Mouse (Mus musculus) lung, postnatal 4 days (tissue): Measurements from ENCODE around the gene 4930438A08Rik.
A peak's percentile ranks its signal among the peaks of the same experiment; 100 is the strongest.
"Not testable (repeated sequence)": the region's sequence is repeated elsewhere in the genome, so short reads cannot be mapped to it uniquely, and the experiment has no call there.

Experiments
- DNase-seq, 2 experiments: peaks; one replicate each; pipeline ENCODE4 v3.0.0; 2021

Gene 4930438A08Rik

DNA sequence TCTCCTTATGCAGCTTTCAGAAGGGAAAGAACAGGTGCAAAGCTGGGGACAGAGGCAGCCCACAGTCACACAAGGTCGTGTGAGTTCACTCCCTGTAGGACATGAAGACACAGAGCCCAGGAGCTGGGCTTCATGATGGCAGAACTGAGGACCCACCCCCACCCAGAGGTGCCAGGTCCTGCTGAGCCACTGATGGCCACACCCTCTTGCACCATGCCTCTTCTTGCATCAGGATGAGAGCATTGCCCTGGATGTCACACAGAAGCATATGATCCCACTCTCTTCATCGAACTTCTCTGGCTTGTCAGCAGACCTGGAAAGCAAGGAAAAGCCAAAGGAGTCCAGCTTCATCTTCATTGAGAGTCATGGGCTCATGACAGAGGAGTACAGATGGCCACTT lies at the start of gene 4930438A08Rik:
Gene 4930438A08Rik (plus strand): TSS at position 228 of the 400 bp plus-strand sequence.
- no peak for DNase-seq

DNA sequence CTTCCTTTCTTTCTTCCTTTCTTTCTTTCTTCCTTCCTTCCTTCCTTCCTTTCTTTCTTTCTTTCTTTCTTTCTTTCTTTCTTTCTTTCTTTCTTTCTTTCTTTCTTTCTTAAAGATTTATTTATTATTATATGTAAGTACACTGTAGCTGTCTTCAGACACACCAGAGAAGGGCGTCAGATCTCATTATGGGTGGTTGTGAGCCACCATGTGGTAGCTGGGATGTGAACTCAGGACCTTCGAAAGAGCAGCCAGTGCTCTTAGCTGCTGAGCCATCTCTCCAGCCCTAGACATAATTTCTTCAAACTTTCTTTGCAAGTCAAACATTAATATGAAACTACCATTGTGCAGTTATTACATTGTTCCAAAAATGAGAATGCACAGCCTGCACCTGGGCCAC lies 49.7 kb upstream of the 4930438A08Rik start:
- DNase-seq: not testable (repeated sequence)

DNA sequence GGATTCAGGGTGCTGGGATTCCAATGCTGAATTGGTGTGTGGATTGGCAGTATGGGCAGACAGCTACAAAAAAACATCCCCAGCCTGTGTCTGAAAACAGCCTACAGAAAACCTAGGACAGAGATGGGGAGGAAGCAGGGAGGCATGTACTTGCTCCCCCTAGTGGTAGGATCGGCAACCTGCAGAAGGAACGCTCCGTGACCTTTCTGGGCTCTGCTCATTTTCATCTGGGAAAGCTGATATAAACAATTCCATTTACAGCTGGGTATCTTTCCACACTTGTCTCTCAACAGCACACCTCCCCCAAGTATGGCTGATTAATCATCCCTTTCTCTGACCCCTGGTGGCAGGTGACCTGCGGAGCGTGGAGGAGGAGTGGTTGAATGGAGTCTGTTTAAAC lies 48.9 kb upstream of the 4930438A08Rik start:
- DNase-seq: peak; percentile 74 to 83

DNA sequence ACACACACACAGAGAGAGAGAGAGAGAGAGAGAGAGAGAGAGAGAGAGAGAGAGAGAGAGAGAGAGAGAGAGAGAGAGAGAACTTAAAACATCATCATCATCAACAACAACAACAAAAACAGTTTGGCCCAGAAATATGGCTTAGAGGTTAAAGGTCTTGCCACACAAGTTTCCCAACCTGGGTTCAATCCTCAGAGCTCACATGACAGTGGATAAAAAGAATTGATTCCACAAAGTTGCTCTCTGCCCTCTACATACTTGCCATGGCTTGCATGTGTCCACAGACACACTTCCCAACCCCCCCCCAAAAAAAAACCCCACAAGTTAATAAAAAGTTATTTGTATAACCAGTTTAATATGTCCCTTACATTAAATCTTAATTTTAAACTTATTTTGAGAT lies 48.2 kb upstream of the 4930438A08Rik start:
- DNase-seq: no peak

DNA sequence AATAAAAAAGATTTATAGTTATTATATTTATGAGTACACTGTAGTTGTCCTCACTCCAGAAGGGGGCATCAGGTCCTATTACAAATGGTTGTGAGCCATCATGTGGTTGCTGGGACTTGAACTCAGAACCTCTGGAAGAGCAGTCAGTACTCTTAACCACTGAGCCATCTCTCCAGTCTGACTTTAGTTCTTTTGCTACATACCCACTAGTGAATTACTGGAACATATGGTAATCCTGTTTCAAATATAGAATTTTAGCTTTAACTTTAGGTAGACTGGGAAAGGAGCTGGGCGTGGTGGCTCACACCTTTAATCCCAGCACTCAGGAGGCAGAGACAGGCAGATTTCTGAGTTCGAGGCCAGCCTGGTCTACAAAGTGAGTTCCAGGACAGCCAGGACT lies 46.6 kb upstream of the 4930438A08Rik start:
- not testable (repeated sequence) for DNase-seq

DNA sequence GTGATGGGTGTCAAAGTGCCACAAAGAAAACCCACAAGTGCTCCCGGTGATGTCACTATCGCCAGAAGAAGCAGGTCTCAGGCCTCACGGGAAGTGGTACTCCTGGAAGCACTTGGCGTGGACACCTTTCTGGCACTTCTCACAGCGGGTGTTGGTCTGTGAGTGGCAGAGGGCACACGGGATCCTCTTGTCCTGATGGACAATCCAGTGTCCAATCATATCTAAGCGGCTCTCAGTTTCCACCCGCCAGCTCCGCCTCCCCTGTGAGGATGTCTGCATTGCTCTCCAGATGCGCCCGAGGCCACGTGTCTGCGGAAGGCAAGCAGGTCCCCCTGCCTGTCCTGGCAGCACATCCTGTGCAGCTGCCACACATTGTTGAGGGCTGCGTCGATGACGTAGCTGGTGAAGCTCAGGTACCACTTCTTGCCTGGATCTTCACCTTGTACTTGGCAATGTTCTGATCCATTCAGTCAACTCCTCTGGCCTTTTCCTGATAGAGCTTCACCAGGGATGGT lies 44.1 kb upstream of the 4930438A08Rik start:
- no peak for DNase-seq

DNA sequence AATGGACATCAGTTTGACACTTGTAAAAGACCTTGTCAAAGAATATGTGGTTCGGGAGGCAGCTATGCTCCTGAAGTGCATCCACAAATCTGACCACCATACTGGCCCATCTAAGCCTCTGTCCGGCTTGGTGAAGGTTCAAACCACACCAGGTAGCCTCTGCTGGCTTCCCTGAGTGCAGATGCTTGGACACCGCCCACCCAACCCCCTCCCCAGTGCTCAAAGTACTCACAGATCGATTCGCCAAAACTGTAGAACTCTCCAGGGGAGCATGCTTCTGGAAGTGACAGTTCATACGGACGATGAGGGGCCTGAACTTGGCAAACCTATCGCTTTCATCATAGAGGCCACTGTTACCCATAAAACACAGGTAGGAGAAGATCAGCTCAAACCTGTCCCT lies 43.4 kb upstream of the 4930438A08Rik start:
- no peak for DNase-seq

DNA sequence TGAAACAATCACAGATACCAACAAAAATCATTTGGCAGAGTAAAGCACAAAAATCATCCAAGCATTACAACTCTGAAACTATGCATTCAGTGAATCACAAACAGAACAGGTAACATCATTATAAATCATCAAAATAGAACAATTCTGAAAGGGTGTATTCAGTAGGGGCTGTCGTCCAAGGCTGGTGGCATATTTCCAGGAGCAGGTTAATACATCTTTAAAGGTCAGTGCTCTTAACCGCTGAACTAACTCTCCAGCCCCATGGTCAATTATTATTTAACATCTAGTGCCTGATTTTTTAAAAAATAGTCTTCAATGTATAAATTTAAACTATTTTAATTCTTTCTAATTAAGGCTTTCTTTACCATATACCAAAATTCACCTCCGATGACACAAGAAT lies 40.0 kb upstream of the 4930438A08Rik start:
- not testable (repeated sequence) for DNase-seq

DNA sequence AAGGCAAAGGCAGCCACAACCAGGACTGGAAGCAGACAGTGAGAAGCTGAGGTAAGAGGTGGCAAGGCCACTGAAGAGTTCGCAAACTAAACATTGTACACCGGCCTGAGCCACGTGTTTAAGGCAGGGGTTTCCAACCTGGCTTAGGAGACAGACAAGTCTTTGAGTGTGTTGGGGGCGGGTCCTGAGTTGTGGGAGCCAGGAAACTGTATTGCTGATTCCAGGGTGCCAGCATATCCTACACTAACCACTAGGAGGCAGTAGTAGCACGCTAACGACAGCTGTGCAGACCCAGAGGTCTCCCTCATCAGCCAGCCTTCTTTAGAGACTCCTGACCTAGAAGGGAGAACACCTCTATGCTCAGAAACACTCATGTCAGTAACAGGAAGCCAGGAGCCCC lies 39.4 kb upstream of the 4930438A08Rik start:
- DNase-seq: peak in 1 of 2 experiments; percentile 46

DNA sequence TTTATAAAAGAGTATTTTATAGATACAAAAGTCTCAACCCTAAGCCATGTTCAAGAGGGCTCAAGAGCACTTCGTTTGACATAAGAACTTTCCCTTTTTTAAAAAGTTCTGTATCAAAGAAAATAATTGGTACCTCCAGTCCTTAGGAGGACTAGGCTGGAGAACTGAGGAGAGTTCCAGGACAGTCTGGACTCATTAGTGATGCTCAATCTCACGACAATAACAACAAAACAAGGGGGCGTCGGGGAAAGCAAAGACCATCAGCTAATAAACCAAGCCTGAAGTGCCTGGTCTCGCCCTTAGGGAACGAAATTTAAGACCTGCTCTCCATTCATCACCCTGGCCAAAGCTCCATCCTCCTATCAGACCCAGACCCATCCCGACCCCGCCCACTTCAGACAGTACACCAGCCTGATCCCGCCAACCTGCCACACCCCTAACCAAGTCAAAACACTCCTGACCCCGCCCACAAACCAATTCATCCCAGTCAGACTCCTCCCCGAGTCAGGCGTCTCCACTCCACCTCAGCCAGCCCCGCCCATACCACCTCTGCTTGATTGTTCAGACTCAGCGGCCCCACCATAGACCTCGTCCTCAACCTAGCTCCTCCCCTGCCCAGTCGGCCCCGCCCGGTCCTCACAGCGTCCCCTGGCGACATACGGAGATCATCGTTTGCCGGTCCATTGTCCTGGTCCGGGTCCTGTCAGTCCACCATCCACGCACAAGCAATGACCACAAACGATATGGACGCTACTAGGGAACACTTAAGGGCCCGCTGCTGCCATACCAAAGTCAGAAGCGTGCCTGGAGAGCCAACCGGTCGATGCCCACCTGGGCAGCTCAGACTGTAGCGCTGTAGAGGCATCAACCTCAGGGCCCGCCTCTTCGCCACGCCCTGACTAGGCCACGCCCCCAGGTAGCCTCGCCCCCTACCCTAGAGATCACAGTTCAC lies 35.5 kb upstream of the 4930438A08Rik start:
- peak; percentile 73 to 75 for DNase-seq

DNA sequence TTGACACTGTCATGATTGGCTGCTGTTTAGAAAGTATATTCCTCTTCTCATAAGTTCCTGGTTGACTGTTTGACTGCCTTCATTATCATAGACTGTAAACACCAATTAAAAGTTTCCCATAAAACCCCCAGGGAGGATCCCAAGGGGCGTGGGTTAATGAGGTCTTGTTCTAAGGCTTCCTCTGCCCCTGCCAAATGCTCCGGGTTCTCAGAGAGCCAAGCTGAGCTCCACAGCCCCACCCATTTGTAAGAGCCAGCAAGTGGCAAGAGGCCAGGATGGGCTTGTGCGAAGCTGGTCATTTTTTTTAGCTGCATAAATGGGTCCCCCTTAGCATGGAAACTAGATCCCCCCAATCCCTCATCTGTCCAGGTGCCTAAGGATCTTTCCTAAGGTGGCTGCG lies 27.3 kb upstream of the 4930438A08Rik start:
- DNase-seq: peak; percentile 31 to 32

DNA sequence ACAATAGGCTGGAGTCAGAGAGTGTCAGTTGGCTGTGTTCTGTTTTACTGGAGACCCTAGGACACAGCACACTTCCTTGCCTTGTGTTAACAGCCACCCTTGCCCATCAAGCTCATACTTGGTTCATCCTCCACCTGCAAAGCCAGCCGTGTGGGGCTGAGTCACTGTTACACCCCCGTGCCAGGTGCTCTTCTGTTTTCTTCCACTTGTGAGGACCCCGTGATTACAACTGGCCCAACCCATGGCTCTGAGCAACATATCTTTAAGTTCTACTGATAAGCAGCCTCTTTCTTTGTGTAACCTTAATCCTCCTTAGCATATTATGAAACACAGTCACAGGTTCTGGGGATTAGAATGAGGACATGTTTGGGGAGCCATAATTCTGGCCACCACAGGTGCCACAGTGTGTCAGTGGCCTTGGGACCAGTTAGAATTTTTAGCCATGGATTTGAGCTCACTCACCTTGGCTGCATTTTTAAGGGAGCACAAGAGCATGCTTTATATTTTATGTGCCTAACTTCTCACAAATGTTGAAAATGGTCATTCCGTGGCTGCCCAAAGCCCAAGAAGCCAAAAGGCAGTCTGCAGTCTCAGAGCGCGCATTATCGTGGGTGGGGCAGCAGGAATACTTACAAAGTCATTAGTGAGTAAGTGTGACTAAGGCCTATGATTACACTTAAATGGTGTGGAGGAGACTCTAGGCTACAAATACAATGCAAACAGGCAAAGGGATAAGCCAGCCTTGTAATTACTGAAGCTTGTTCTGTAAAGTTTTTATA lies 25.2 kb upstream of the 4930438A08Rik start:
- no peak for DNase-seq

DNA sequence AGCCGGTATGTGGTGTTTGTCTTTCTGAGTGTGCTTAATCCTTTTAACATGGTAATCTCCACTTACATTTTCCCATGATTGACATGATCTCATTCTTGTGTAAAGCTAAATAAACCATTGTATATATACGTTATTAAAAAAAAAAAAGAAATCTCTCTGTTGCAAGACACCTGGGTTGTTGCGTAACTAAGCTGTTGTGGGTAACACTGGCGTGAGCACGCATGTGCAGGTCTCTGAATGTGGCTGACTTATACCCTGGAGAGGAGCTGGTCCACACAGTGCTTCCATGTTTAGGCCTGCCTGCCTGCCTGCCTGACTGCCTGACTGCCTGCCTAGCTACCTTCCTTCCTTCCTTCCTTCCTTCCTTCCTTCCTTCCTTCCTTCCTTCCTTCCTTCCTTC lies 24.0 kb upstream of the 4930438A08Rik start:
- no peak for DNase-seq

DNA sequence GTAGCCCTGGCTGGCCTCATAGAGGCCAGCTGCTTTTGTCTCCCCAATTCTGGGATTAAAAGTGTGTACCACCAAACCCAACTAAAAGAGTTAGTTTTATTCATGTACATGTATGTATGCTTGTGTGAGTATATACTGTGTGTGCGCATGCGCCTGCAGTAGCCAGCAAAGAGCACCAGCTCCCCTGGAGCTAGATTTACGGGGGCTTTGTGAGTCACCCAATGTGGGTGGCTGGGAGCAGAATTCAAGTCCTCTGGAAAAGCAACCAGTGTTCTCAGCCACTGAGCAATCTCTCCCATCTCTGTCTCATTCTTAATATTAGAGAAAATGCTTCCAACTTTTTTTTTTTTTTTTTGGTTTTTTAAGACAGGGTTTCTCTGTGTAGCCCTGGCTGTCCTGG lies 20.2 kb upstream of the 4930438A08Rik start:
- DNase-seq: no peak

DNA sequence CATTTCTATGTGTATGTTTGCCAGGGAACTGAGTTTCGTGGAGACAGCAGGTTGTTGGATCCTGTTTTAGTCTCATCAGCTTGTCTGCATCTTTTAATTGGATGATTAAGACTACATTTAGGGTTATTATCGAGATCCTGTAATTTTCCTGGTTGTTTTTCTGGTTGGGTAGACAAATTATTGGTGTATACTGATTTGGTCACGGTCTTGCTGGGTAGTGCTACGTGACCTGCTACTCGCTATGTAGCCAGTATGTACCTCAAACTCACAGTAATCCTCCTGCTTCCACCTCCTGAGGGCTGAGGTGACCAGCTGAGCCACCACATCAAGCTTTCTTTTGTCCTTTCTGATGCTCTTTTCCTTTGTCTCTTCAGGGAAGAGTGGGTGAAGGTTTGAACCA lies 16.8 kb upstream of the 4930438A08Rik start:
- no peak for DNase-seq

DNA sequence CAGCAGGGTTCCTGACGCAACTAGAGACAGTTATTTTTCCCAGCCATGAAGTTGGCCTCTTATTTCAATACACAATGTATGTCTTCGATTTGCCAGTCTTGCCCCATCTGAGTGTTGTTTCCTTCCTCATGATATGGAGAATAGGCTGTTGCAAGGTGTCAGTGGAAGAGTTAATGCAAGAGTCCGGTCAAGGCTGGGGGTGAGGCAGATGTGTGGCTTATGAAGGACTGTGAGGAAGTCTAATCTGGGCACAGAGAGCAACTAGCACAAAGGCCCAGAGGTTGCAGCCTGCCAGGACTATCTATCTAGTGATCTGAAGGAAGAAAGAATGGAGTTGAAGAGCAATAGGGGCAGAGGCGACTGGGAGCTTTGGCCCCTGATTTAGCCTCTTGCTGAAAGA lies 14.4 kb upstream of the 4930438A08Rik start:
- DNase-seq: no peak

DNA sequence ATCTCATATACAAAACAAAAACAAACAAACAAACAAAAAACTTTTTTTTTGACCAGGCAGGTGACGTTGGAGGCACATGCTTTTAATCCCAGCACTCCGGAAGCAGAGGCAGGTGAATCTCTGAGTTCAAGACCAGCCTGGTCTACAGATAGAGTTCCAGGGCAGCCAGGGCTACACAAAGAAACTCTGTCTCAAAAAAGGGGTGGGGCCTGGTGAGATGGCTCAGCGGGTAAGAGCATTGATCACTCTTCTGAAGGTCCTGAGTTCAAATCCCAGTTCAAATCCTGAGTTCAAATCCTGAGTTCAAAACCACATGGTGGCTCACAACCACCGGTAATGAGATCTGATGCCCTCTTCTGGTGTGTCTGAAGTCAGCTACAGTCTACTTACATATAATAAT lies 12.8 kb upstream of the 4930438A08Rik start:
- DNase-seq: no peak

DNA sequence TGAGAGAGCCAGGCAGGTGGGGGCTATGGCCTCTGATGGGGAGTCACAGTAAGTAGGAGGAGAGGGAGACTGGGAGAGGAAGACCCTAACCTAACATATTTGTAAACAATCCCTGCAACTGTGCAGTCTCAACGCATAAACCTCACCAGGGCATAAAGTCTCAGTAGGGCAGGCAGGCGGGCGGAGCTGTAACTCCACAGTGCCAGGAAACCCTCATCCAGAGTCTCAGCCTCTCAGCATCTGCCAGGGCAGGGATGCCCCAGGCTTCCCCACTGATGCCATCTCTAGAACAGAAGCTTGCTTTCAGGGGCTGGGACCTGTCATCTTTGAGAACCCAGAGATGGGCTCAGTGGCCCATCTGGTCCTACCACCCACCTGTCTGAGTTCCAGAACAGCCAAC lies 12.3 kb upstream of the 4930438A08Rik start:
- no peak for DNase-seq

DNA sequence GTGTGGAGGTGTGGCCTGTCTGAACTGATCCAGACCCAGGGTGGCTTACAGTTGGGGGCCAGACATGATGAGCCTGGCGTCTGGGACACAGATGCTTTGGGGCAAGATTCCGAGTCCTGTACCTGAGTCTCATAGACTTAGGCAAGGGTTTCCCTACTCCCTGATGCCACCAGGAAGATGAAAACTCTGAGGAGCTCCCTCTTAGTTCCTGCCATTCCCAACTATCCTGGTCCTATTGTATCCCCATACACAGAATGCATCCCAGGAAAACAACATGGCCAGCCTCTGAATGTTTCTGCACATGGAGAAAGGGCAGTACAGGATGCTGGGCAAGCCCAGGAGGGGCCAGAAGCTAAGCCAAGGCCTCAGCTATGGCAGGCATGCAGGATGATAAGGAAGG lies 11.1 kb upstream of the 4930438A08Rik start:
- DNase-seq: no peak

DNA sequence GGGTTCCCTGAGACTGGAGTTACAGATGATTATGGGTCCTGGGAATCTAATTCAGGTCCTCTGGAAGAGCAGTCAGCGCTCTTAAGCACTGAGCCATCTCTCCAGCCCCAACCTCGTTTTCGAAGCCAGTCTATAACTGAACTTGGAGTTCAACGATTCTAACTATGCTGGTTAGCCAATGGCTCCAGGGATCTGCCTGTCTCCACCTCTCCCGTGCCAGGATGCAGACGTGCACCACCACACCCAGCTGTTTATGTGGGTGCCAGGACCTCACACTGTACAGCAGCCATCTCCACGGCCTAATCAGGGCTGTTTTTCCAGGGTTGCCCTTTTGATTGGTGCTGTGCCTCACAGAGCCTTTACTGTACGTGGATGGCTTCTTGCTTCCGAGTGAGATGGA lies 10.1 kb upstream of the 4930438A08Rik start:
- no peak for DNase-seq

DNA sequence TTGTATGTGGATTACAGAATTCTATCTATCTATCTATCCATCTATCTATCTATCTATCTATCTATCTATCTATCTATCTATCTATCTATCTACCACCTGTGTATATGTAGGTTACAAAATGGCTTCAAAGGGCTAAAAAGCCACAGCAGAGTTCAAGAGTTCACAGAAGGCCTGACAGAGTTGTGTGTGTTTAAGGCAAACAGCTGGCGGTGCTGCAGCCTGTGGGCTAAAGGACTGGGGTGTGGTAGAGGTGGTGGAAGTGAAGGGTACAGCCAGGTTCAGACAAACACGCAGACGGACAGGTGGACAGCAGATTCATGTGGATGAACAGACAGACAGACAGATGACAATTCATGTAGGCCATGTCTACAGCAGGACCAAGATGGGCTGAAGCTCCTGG lies 6.3 kb upstream of the 4930438A08Rik start:
- no peak for DNase-seq

DNA sequence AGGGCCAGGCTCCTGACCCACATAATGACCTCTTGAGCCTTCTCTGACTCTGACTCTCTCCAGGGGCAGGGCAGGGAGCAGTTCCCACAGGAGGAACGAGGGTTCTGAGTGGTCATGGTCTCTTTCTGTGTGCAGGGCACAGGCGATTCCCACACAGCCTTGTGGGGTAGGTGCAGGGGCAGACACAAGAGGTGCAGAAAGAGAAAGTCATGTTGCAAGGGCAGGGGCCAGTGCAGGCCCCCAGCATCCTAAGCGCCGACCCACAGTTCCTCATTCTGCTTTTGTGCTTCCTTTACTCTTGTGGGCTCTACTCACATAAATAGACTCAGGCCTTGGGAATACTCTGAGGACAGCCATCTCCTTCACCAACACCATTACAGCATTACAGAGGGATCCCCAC lies 1.2 kb downstream of the 4930438A08Rik start:
- DNase-seq: peak in 1 of 2 experiments; percentile 7

DNA sequence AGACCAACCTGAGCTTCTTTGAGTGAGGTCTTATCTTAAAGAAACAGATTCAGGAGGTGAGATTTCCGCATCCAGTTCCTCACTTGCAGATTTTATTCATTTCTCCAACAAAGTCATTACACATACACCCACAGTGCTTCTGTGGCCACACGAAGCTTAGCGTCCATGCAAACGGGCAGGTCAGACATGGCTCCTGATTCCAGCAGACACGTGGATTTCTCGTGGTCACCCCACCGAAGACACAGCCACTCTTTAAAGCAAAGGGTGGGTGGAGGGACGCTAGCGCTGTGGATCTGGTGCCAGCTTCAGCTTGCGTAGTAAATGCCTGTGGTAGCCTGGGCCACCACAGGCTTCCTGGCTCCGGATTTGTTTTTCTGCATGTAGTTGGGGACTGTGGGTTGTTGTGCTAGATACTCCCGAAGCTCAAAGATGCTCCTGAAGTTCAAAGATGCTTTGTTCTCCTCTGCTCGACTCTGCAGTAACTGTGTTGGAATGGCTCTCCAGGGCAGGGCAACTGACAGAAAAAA lies 7.4 kb downstream of the 4930438A08Rik start:
- DNase-seq: no peak
